Mouse (Mus musculus) heart, adult 9 months (tissue): Measurements from ENCODE around the gene Nacad.
"Not testable (repeated sequence)": the region's sequence is repeated elsewhere in the genome, so short reads cannot be mapped to it uniquely, and the experiment has no call there.

ENCODE experiments used
- DNase-seq, 2 experiments: peaks; one replicate each; pipeline ENCODE4 v3.0.0; 2022; ENCODE audit warnings: low spot score in 2 of 2

Nacad gene

DNA sequence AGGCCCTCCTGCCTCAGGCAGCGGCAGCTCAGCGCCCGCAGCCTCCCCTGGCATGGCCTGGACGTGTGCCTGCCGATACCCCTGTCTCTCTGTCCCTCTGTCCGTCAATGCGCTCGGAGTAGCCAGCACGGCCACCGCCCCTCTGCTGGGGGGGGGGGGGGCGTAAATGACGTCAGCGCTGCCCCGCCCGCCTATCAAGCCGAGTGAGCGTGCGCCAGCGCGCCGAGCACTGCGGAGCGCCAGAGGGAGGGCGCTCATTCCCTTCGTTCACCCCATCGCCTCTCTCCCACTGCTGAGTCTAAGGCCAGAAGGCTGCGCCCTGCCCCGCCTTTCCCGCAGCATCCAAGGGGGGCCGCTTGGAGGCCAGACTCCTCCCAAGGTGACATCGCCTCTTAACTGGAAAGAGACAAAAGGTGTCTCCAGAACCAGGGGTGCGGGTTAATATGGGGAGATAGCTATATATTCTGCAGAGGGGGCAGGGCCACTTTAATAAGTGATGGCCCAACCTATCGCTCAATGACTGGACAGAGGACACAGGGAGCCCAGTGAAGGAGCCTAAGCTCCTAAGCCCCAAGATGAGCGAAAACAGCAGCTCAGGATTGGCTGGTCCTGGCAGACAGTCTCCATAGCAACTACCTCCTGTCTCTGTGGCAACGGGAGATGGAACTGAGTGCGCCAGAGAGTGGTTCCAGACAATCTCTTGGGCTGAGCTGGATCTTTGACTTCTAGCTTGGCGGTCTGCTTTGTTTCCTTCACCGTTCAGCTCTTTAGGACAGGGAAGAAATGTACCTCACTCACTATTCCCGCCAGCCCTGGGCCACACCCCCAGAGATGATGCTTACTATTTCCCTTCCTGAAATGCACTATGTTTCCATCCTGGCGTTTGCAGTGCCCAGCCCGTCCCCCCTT, at the start of gene Nacad:
Gene Nacad (minus strand): TSS at position 563 of the 909 bp plus-strand sequence.
- no peak for DNase-seq

DNA sequence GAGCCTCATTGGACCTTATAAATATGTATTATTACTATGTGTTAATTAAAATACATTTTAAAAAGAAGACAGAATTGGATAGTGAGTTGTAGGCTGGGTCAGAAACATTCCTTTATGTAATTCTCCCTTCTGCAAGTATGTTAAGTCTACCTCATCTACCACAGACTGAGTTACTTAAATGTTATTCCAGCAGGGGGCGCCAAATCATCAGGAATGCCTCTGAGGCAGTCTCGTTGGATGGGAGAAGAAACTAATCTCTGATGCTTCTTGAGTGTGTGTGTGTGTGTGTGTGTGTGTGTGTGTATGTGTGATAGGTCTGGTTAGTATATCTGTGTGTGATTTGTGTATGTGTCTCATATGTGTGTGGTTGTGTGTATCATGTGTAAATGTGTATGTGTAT, 49.0 kb upstream of the Nacad start:
- DNase-seq, result peak in 1 of 2 experiments; percentile 67

DNA sequence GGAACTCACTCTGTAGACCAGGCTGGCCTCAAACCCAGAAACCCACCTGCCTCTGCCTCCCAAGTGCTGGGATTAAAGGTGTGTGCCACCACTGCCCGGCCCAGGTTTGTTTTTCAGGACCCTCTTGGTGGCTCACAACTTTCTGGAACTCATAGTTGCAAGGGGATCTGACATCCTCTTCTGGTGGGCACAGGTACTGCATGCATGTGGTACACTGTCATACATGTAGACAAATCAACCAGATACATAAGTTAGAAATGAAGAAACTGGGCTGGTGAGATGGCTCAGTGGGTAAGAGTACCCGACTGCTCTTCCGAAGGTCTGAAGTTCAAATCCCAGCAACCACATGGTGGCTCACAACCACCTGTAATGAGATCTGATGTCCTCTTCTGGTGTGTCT, 47.1 kb upstream of the Nacad start:
- not testable (repeated sequence) for DNase-seq

DNA sequence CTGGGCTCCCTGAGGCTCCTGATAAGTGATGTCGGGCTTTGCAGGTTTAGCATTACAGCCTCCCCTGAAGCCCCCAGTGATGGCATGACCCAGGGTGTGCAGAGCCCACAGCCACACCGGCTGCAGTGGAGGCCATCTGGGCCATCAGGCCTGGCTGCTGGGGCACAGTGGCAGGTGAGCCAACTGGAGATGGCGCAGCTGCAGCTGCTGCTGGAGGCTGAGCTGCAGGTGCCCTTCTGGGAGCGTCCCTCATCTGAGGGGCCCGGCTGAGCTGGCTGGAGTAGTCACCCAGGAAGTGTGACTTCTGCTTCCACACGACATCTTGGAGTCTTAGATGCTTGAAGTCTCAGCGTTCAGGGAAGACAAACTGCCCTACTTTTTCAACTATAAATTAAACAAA, 44.7 kb upstream of the Nacad start:
- no peak for DNase-seq

DNA sequence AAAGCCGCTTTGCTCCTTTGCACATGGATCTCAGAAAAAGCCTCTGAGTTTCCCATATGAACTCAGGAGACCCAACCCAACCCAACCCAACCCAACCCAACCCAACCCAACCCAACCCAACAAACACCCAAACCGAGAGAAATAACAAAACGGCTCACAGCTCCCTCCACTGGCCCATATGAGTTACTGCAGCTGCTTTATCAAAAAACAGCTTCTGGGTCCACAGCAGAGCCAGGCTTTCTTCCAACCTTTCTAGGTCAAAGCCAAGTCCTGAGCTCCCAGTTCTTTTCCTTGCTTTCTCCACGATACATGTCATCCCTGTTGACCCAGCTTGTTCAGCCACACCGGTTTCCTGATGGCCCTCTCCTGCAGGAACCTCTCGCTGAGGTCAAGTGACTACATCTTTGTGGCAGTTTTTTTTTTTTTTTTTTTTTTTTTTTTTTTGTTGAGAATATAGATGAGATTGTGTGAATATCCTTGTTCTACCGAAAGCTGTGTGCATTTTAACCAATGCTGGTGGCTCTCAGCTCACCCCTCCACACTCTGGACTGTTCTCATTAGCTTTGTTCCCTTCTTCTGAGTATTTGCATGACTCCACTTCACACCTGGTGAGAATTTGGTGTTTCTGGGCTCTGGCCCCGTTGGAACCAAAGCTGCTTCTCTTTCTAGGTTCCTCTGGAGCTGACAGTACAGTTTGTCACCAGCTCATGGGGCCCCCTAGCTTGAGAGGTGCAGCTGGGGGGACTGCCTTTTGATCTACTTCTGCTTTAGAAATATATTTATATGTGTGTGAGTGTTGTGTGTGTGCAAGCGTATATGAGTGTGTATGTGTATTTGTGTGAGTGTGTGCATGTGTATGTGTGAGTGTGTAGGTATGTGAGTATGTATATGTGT, 42.2 kb upstream of the Nacad start:
- no peak for DNase-seq

DNA sequence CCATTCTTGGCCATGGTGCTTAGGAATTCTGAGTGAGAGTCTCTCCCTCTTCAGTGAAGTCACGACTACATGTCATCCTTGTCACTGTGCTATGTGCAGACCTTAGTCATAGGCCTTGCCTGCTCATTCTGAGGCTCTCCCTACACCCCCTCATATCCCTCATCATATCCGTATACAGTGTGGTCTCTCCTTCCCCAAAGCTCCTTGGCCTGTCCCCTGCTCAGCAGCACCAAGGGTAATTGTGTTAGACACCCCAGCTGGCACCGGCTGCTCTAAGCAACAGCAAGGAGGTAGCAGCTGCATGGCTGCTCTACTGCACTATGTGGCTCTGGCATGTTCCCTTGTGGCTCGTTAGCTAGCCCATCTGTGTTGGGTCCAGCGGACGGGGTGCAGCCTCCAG, 38.7 kb upstream of the Nacad start:
- DNase-seq, result no peak

DNA sequence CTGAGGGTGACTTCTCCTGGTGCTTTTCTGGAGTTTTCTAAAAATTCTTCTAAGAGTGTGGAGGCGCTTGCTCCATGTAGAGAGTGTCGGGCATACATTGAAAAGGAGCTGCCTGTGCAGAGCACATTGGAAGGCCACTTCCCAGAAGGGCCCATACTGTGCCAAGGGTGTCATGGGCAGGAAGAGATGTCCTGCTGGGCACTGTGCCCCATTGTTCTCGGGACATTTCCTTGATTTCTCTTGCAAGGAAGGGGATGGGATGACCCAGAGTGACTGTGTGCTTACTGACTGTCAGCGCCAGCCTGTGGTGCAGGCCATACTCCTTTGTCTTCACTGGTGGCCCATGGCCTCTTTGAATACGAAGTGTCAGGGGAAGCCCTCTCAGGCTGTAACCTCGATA, 33.2 kb upstream of the Nacad start:
- DNase-seq, result no peak

DNA sequence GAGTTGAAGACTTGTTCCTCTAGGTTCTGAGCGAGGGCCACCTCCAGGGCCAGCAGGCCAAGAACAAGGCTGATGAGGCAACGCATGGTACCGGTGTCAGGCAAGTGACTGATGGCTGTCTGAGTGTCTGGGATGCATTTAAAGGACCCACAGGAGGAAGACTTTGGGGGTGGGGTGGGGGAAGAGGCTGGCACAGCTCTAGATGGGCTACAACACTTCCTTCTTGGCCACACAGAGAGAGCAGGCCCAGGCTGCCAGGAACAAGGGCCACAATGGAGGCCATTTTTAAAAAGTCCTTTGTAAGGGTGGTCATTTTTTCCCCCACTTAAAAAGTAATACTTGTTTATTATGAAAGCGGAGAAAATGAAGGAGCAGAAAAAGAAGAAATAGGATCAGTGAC, 32.7 kb upstream of the Nacad start, which contains the start of gene Wap:
Gene Wap (minus strand): TSS at position 101 of the 400 bp plus-strand sequence.
- no peak for DNase-seq

DNA sequence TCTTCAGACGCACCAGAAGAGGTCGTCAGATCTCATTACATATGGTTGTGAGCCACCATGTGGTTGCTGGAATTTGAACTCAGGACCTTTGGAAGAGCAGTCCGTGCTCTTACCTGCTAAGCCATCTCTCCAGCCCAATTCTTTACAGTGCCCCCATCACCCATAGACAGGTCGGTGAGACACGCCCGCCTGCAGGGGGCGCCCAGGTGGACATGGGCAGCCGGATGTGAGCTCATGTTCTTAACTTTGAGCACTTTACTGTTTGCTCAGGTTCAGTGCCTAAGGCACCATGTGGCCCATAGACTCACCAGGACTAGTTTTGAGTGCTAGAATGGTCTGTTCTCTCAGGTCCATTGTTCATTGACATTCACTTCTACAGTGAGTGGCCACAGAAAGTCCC, 30.3 kb upstream of the Nacad start:
- DNase-seq, result no peak

DNA sequence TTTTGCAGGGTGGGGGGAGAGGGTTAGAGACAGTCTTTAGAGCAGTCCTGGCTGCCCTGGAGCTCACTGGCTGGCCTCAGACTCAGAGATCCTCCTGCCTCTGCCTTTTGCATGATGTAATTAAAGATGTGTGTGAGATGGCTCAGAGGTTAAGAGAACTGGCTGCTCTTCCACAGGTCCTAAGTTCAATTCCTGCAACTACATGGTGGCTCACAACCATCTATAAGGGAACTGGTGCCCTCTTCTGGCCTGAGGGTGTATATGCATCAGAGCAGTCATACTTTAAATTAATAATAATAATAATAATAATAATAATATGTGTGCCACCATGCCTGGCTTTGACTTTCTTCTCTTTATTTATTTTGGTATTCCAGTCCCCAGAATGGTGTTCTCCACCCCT, 23.8 kb upstream of the Nacad start:
- no peak for DNase-seq

DNA sequence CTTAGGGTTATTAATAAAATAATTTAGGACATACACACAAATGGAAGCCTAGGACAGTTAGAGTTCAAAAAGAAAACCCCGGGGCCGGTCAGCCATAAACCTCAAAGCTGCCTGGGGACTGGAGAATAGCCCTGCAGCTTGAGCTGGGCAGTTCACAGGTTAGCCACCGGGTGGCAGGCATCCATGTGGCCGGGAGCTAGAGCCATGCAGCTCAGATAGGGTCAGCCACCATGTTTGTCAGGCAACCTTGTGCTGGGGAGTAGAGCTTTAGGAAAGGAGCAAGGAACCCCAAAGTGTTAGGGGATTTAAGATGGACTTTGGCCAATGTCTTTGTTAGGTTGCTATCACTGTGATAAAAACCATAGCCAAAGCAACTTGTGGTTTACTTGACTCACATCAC, 22.7 kb upstream of the Nacad start:
- no peak for DNase-seq

DNA sequence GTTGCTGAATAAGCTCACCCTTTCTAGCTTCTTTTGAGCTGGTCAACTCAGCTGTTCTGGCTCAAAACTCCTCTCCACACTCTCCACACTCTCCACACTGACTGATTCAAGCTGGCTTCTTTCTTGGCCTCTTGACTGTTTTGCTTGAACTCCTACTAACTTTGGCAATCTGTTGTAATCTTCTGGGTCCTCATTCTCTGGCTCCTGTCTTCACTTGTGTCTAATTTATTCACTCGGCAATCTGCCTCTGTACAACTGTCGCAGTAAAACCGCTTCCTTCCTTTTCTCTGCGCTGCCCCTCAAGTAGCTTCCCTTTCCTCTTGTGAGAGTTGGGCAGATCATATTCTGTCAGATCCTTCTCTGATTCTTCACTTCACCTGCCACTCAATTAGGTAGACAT, 21.9 kb upstream of the Nacad start:
- DNase-seq, result peak; percentile 35 to 41

DNA sequence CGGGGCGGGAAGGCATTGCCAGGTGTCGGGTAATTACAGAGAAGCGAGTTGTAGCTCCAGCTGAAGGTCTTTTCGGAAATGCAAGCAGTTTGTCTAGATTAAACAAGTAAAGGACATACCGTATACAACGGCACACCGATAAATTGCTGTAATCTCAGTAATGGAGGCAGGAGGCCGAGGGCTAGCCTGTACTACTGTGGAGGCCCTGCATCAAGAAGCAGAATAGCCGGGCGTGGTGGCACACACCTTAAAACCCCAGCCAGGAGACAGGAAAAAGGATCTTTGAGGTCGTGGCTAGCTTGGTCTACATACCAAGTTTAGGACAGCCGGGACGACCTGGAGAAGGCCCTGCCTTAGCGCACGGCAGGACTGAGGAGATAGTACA, 20.5 kb upstream of the Nacad start:
- no peak for DNase-seq

DNA sequence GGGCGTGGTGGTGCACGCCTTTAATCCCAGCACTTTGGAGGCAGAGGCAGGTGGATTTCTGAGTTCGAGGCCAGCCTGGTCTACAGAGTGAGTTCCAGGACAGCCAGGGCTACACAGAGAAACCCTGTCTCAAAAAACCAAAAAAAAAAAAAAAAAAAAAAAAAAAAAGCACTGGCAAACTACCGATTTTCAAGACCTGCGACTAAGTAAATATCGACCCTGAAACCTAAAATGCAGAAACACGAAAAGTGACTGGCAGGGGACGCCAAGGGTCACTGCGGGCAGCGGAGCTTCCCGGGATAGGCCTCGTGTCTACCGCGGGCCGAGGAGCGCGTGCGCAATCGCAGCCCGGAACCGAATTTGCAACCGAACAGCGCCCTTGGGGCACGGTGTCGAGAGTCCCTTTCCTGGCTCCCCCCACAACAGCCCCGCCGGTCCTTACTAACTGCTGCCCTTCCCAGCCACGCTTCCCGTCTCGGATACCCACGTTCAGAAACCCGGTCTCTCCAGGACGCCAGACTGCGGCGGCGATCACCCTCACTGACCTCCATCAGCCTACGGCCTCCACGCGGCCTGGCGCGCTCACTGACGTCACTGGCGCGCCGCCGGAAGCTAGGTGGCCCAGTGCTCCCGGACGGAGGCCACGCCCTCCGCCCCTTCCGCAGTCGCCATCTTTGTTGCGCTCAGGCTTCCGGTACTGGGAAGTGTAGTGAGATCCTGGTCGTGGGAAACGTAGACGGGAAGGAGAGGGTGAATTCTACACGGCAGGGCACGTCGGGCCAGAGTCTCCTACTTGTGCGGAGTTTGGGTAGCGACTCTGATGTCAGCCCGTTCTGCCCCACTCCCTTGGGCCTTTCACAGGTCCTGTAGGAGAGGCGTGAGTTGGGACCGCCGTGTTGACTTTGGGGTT, 19.9 kb upstream of the Nacad start, which contains the start of gene Tbrg4:
Gene Tbrg4 (minus strand): TSS at position 590 of the 910 bp plus-strand sequence.
- DNase-seq, result peak; percentile 93 to 94

DNA sequence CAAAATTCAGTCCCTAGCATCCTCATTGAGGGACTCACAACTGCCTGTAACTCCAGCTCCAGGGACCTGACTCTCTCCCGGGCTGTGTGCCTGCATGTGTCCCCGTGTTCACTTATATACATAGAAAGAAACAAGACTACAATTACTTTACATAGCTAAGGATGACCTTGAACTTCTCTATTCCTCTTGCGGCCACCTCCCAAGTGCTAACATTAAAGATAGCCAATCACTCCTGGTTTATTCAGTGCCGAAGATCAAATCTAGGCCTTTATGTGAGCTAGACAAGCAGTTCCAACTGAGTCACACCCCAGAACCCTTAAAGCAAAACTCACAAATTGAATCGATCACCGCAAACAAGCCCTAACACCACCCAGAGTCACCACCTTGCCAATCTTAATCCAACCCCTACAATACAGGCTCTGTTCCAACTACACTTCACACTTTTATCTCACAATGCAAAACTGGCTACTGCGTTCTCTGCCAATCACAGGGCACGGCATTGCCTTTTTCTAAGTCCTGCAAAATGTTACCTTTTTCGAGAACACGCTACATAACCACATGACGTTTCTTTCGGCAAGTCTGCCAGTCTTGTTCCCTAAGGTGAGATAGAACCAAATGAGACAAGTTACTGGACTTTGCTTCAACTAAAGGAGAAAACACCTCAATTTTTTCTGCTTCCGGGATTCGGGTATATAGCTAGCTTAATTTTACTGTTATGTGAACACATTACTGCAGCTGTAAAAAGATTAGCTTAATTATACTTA, 18.9 kb upstream of the Nacad start:
- peak in 1 of 2 experiments; percentile 22 for DNase-seq

DNA sequence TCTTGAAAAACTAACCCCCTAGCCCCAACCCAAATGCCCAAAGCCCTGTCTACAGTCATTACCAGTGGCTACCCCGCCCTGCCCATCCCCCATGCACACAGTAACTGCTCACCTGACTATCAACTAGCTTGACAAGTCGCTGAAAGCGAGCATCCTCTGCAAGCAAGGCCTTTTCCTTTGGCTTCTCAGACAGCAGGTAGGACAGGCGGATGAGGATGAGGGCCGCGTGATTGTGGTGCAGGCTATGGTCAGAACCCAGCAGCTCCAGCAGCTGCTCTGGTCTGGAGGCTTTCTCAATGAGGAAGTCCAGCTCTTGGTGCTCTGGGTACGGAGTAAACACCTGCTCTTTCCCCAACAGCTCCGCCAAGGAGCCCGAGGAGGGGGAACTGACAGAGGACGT, 17.9 kb upstream of the Nacad start:
- no peak for DNase-seq

DNA sequence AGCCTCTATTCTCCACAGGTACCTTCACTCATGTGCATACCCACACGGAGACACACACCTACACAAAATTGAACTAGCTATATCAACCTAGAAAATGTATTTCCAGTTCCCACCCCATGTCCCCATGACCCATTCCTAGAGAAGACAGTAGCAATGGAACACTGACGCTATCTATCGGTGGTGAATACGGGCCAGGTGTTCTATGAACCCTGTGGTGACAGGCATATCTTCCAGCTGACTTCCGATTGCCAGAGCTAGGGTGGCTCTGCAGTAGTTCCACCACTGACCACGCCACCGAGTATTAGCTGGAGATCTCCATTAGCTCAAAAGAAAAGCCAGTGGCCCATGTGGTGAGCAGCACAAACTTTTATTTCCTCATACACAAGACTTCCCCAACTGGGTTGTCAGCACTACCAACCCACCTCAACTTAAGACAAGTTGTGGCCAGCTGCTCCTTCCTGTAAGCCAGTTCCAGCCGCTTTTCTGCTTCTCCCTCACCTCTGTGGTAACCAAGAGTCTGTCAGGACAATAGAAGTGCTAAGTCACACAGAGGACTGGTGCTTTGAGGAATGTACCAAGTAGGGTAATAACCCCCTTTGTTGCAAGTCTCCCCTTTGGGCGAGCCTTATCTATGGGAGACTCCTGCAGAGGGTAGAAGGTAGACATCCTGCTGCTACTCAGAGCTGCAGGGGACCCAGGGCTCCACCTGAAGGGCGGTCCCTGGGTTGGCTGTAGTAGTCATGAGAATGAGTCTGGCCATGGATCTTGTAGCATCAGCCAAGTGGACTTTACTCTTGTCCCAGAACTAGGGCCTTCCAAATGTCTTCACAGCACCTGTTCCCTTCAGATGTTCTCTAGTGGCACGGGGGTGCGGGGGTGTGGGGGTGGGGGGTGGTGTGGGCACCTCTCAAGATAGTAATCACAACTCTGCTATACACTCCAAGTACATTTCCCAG, 9.7 kb upstream of the Nacad start:
- no peak for DNase-seq

DNA sequence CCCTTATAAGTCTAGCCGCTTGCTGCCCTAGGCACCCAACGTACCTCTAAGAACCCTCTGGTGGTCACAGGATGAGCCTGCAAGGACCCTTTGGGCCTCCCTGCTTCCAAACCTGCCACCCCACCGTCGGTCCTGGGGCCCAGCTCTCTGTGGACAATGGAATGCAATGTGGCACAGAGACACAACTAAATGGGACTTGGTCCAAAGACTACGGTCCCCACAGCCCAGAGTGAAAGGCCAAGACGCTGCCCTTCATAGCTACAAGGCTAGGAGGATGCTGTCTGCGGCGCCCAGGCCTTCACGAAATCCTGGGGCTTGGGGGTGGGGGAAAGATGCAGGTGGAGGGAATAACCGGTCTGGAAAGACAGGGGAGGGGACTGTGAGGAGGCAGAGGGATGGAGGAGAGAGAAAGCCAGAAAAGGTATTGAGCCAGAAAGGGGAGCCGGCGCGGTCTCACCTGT, 802 bp downstream of the Nacad start:
- DNase-seq, result no peak

DNA sequence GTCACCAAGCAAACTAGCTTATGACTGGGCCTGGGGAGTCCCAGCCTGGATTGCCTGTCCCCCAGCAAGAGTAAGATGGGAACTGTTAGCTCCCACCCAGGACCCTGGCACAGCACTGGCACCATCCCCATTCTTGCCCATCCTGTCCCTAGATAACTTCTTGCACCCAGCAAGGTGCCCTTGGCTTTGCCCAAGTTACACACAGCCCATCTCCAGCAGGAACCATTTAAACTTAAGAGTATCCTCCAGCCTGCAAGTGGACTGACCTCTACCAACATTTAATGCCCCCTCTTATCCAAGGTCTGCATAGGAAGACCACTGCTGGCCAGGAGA, 1.3 kb downstream of the Nacad start:
- DNase-seq, result no peak
